Mouse (Mus musculus) midbrain, embryonic 13.5 days (tissue): ENCODE measurements at regions not wholly inside any gene's neighbourhood (a gene's known extent, or its start where the extent isn't known, plus 50 kb on each side); places are given as distances from the start of the nearest gene placed in this dataset.

ENCODE experiments used
- ATAC-seq: fragments of 200-750 bp; cut with Nextera tagmentation; 2 replicates; pipeline ENCODE4 v1.8.0; 2017; ENCODE audit warnings: mild to moderate bottlenecking, moderate TSS enrichment, moderate library complexity
- H3K27ac ChIP-seq: fragments of 300-500 bp; sonication (generic); 2 replicates; pipeline ENCODE4 v1.5.1; 2015; ENCODE audit warnings: inconsistent platforms, mild to moderate bottlenecking, moderate library complexity
- H3K27me3 ChIP-seq: fragments of 300-500 bp; sonication (generic); 2 replicates; pipeline ENCODE4 v1.6.1; 2015; ENCODE audit warnings: mild to moderate bottlenecking, inconsistent platforms
- H3K36me3 ChIP-seq: fragments of 300-500 bp; sonication (generic); 2 replicates; pipeline ENCODE4 v1.6.1; 2015; ENCODE audit warnings: mild to moderate bottlenecking, inconsistent platforms
- H3K4me1 ChIP-seq: fragments of 300-500 bp; sonication (generic); replicated peaks from 2 replicates; pipeline ENCODE4 v1.6.1; 2015; ENCODE audit warnings: inconsistent platforms
- H3K4me2 ChIP-seq: fragments of 300-500 bp; sonication (generic); replicated peaks from 2 replicates; pipeline ENCODE4 v1.6.1; 2015; ENCODE audit warnings: moderate library complexity, mild to moderate bottlenecking, inconsistent platforms
- H3K4me3 ChIP-seq: fragments of 300-500 bp; sonication (generic); replicated peaks from 2 replicates; pipeline ENCODE4 v1.5.1; 2015; ENCODE audit warnings: mild to moderate bottlenecking, inconsistent platforms
- H3K9ac ChIP-seq: fragments of 300-500 bp; sonication (generic); replicated peaks from 2 replicates; pipeline ENCODE4 v1.6.1; 2015; ENCODE audit warnings: mild to moderate bottlenecking, inconsistent platforms
- H3K9me3 ChIP-seq: fragments of 300-500 bp; sonication (generic); 2 replicates; pipeline ENCODE4 v1.6.1; 2016; ENCODE audit warnings: mild to moderate bottlenecking, inconsistent platforms
- WGBS: fragments of 180-500 bp; shearing (Covaris S2); methylation state at CpG from one replicate; pipeline ENCODE4 v1.1.7; 2015; 5-methylcytosine and 5-hydroxymethylcytosine counted together

- H3K27me3 ChIP-seq = no peaks in the 10 kb centered on the region
- H3K9ac ChIP-seq = no peak overlapping the region
- 10% methylated on average over 8 of the region's 8 CpGs for WGBS
- ATAC-seq = no peak
- H3K4me1 ChIP-seq = peaks cover 45% of the 10 kb centered on the region
- peak overlapping the region; percentile 4 for H3K4me3 ChIP-seq
- H3K4me2 ChIP-seq = peak overlapping the region; percentile 46
- peak overlapping the region; percentile 85 for H3K27ac ChIP-seq
- H3K36me3 ChIP-seq = no peaks in the 10 kb centered on the region
- no peaks in the 10 kb centered on the region for H3K9me3 ChIP-seq
Measured at GRCm38 (mm10) chr14:48752579-48752905, 78.9 kb upstream of the Otx2 start.

DNA sequence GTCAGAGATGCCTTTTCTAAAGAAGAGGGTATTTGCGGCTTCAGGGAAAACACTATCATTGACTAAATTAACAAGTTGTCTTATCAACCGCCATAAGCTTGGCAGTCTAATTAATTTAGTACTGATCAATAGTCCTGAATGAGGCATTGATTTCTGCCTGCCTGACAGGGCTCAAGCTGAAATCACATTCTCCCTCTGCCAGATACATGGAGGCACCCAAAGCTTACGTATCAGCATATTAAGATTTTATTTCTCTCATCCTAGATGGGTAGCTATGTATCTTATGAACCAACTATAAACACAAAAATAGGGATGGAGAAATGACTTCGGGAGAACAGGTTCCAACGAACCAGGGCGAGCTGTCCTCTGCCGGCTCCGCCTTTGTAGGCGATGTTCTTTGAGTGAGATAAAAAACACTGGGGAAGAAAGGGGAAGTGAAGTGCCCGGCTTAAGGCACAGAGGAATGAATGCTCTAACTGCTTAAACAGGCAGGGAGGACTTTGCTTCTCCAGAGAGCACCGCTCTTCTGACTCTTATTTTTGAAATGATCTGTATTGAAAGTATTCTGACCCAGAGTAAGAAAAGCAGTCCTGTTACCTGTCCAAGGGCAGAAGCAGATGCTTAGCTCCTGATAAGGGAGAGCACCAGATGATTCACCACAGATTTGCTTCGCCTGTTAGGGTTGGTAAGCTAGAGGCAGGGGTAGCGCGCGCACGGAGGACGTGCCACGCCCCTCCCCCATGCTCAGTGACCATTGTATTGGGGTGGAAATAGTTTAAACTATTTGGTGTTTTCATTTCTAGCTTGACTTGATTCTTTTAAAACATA is 78.3 kb upstream of the Otx2 start:
- no peaks in the 10 kb centered on the region for H3K9me3 ChIP-seq
- no peak for ATAC-seq
- peak overlapping the region; percentile 85 for H3K27ac ChIP-seq
- H3K27me3 ChIP-seq = no peaks in the 10 kb centered on the region
- peak overlapping the region; percentile 30; the same call in 1 of the 2 replicates for H3K9ac ChIP-seq
- H3K4me2 ChIP-seq = peak overlapping the region; percentile 46
- 4% methylated on average over 18 of the region's 18 CpGs for WGBS
- no peaks in the 10 kb centered on the region for H3K36me3 ChIP-seq
- H3K4me1 ChIP-seq = peaks cover 45% of the 10 kb centered on the region
- peak overlapping the region; percentile 4 for H3K4me3 ChIP-seq

DNA sequence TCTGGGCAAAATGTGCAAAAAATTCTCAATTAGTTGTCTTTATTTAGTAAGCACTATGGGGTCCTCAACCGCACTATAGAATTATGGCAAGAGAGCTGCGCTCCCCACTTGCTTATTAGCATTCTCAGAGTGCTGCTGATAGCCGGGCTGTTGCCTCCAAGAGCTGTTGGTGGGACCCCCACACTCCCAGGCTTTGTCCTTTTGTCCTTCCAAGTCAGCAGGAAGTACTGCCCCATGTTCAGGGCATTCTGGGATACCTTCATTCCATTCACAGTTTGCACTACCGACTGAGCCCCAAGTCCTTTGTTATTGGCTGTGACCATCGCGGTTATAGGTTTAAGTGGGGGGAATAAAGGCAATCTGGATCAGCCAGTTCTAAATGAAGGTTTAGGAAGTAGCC is 77.4 kb upstream of the Otx2 start:
- WGBS = 6% methylated on average over 6 of the region's 6 CpGs
- H3K36me3 ChIP-seq = no peaks in the 10 kb centered on the region
- H3K4me2 ChIP-seq = peak overlapping the region; percentile 13; the same call in 1 of the 2 replicates
- H3K4me3 ChIP-seq = no peak overlapping the region
- no peaks in the 10 kb centered on the region for H3K9me3 ChIP-seq
- no peaks in the 10 kb centered on the region for H3K27me3 ChIP-seq
- H3K4me1 ChIP-seq = peaks cover 45% of the 10 kb centered on the region
- H3K27ac ChIP-seq = peak overlapping the region; percentile 85
- peak; percentile 61 for ATAC-seq
- no peak overlapping the region for H3K9ac ChIP-seq

GRCm38 (mm10) chr14:48748976-48749375 is 75.4 kb upstream of the Otx2 start:
- H3K36me3 ChIP-seq = no peaks in the 10 kb centered on the region
- H3K4me3 ChIP-seq = no peak overlapping the region
- no peak for ATAC-seq
- H3K27me3 ChIP-seq = no peaks in the 10 kb centered on the region
- peaks cover 37% of the 10 kb centered on the region for H3K4me1 ChIP-seq
- H3K9ac ChIP-seq = no peak overlapping the region
- 0 out of 2 replicates have a peak, but pooled peaks cover 1% of the 10 kb centered on the region for H3K9me3 ChIP-seq
- no peak overlapping the region for H3K4me2 ChIP-seq
- no peak overlapping the region for H3K27ac ChIP-seq
- 96% methylated on average over 12 of the region's 12 CpGs for WGBS

GRCm38 (mm10) chr14:48747936-48748335 is 74.3 kb upstream of the Otx2 start:
- H3K27me3 ChIP-seq = peaks cover 3% of the 10 kb centered on the region; the same call in 1 of the 2 replicates
- H3K9me3 ChIP-seq = 0 out of 2 replicates have a peak, but pooled peaks cover 3% of the 10 kb centered on the region
- no peak overlapping the region for H3K27ac ChIP-seq
- 96% methylated on average over 1 of the region's 1 CpGs for WGBS
- H3K4me2 ChIP-seq = no peak overlapping the region
- no peak for ATAC-seq
- no peak overlapping the region for H3K4me3 ChIP-seq
- H3K9ac ChIP-seq = no peak overlapping the region
- H3K4me1 ChIP-seq = peaks cover 27% of the 10 kb centered on the region
- H3K36me3 ChIP-seq = no peaks in the 10 kb centered on the region

- H3K36me3 ChIP-seq = no peaks in the 10 kb centered on the region
- H3K4me3 ChIP-seq = no peak overlapping the region
- WGBS = 14% methylated on average over 7 of the region's 7 CpGs
- peak; percentile 88 for ATAC-seq
- peak overlapping the region; percentile 40; the same call in 1 of the 2 replicates for H3K4me2 ChIP-seq
- peaks cover 52% of the 10 kb centered on the region for H3K4me1 ChIP-seq
- H3K9ac ChIP-seq = no peak overlapping the region
- H3K27ac ChIP-seq = peak overlapping the region; percentile 69
- peaks cover 3% of the 10 kb centered on the region; the same call in 1 of the 2 replicates for H3K27me3 ChIP-seq
- H3K9me3 ChIP-seq = 0 out of 2 replicates have a peak, but pooled peaks cover 3% of the 10 kb centered on the region
Measured at GRCm38 (mm10) chr14:48740942-48741602, 67.5 kb upstream of the Otx2 start.

GRCm38 (mm10) chr14:48739121-48739520 is 65.5 kb upstream of the Otx2 start:
- Histone ChIP-seq H3K4me1 (peaks cover 60% of the 10 kb centered on the region), H3K9ac (no peak overlapping the region), H3K9me3 (0 out of 2 replicates have a peak, but pooled peaks cover 3% of the 10 kb centered on the region), H3K36me3 (no peaks in the 10 kb centered on the region), H3K27ac (peak overlapping the region; percentile 71), H3K27me3 (peaks cover 3% of the 10 kb centered on the region; the same call in 1 of the 2 replicates), H3K4me3 (no peak overlapping the region), H3K4me2 (peak overlapping the region; percentile 40)
- ATAC-seq = no peak
- WGBS = 40% methylated on average over 4 of the region's 4 CpGs

GRCm38 (mm10) chr14:48738641-48739040 is 65.0 kb upstream of the Otx2 start:
- no peaks in the 10 kb centered on the region; the same call in 1 of the 2 replicates for H3K27me3 ChIP-seq
- peak overlapping the region; percentile 71 for H3K27ac ChIP-seq
- peaks cover 60% of the 10 kb centered on the region for H3K4me1 ChIP-seq
- H3K4me3 ChIP-seq = no peak overlapping the region
- peak overlapping the region; percentile 40 for H3K4me2 ChIP-seq
- no peak for ATAC-seq
- no peaks in the 10 kb centered on the region for H3K36me3 ChIP-seq
- no peak overlapping the region for H3K9ac ChIP-seq
- 18% methylated on average over 10 of the region's 10 CpGs for WGBS
- H3K9me3 ChIP-seq = no peaks in the 10 kb centered on the region

DNA sequence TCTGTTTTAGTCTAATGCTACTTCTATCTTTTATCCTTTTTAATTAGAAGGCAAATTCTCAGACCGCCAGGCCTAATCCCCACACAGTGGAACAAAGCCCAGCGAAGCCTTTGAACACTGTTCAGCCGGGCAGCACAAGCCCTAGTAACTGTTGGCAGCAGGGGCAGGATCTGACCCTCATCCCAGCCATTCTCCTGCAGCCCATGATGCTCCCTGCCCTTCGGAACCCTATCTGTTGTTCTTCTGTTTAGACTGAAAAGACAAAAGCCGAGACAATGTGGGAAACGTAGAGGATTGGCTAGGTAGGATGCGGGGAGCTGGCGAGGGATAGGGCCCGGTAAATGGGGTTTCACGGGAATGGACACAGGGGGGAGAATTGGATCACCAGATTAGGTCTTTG is 64.6 kb upstream of the Otx2 start:
- no peak overlapping the region for H3K4me3 ChIP-seq
- ATAC-seq = peak; percentile 75
- no peaks in the 10 kb centered on the region for H3K36me3 ChIP-seq
- peaks cover 60% of the 10 kb centered on the region for H3K4me1 ChIP-seq
- no peaks in the 10 kb centered on the region for H3K27me3 ChIP-seq
- 9% methylated on average over 10 of the region's 10 CpGs for WGBS
- 0 out of 2 replicates have a peak overlapping the region, but pooled peaks have one; percentile 21 for H3K9ac ChIP-seq
- peak overlapping the region; percentile 71 for H3K27ac ChIP-seq
- no peaks in the 10 kb centered on the region for H3K9me3 ChIP-seq
- H3K4me2 ChIP-seq = peak overlapping the region; percentile 40

- Histone ChIP-seq H3K9ac (0 out of 2 replicates have a peak overlapping the region, but pooled peaks have one; percentile 21), H3K4me3 (no peak overlapping the region), H3K4me2 (peak overlapping the region; percentile 40), H3K27ac (peak overlapping the region; percentile 71), H3K4me1 (peaks cover 60% of the 10 kb centered on the region), H3K9me3 (no peaks in the 10 kb centered on the region), H3K27me3 (no peaks in the 10 kb centered on the region), H3K36me3 (peaks cover 3% of the 10 kb centered on the region)
- no peak for ATAC-seq
- 18% methylated on average over 14 of the region's 14 CpGs for WGBS
Measured at GRCm38 (mm10) chr14:48736969-48737860, 63.6 kb upstream of the Otx2 start.

GRCm38 (mm10) chr14:48736211-48736610 is 62.6 kb upstream of the Otx2 start:
- peaks cover 3% of the 10 kb centered on the region for H3K36me3 ChIP-seq
- peak overlapping the region; percentile 51; the same call in 1 of the 2 replicates for H3K27ac ChIP-seq
- H3K9me3 ChIP-seq = no peaks in the 10 kb centered on the region
- H3K4me1 ChIP-seq = peaks cover 50% of the 10 kb centered on the region
- 23% methylated on average over 6 of the region's 6 CpGs for whole genome bisulfite sequencing
- no peak for ATAC-seq
- no peak overlapping the region for H3K4me3 ChIP-seq
- H3K9ac ChIP-seq = no peak overlapping the region
- no peaks in the 10 kb centered on the region for H3K27me3 ChIP-seq
- peak overlapping the region; percentile 9; the same call in 1 of the 2 replicates for H3K4me2 ChIP-seq
